Mouse (Mus musculus): ENCODE results near the gene Pdcd11.

DNA sequence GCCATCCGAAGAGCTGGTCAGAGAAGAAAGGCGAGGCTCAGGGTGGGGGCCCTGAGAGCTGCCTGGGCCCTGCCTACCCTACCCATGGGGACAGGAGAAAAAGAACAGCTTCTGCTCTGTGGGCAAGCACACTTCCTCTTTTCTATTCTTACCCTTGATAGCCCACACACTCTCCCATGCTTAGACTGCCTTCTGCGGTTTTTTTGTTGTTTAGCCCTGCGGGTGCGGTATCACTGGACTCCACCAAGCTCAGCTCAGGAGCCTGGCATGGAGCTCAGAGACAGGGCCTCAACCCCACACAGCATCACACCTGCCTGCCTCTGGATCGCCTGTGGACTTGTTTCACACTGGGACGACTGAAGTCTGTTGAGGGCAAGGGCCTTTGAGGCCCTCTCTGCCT lies 42.6 kb downstream of the Pdcd11 start:
- TF ChIP-seq CTCF (IDR thresholded peaks at IDR 0.05; ENCODE audit: low read depth, low read length) (no peak), POLR2A (IDR thresholded peaks at IDR 0.05; ENCODE audit: insufficient read depth, low read length) (no peak), EP300 (IDR thresholded peaks at IDR 0.05; ENCODE audit: insufficient read depth, low read depth, low read length) (no peak)

All from ES-Bruce4 (cell line).